Comparison of ENCODE assay signal across 10 mouse cellular contexts in genomic region chr17:72265171-72266022, GRCm38 (mm10).
DNase-seq lines count a peak whose midpoint lies in the region; ATAC-seq and TF ChIP-seq lines count a peak whose summit lies in the region.
"Had no signal": no experiment of that assay in that cellular context is flagged by ENCODE, and none has a peak within 500 bp of the region (broad histone marks: within the 10 kb centered on the region; RNA-seq: fewer than 3 reads in every experiment).

No protein-coding gene starts in this region.

- peak; percentile 69 for DNase-seq in intestine, embryonic 14.5 days (ENCODE audit: low spot score)
- no peak for DNase-seq in lung, adult 2 months
- DNase-seq in brain, adult 2 months (ENCODE audit: low read depth, low spot score): peak; percentile 9
- peak; percentile 81 for DNase-seq in embryonic facial prominence, embryonic 14.5 days (ENCODE audit: low spot score)
- DNase-seq in neural tube, embryonic 10.5 days (ENCODE audit: extremely low spot score, low spot score): no peak
- DNase-seq: heart, adult 11 months; heart, postnatal 36 days; kidney, adult 11 months had no signal

- no peak for TF ChIP-seq CTCF in lung, adult 2 months (IDR thresholded peaks at IDR 0.05; ENCODE audit: insufficient read depth, low read length)

- peaks cover 14% of the 10 kb centered on the region; the same call in 1 of the 2 replicates for H3K4me1 ChIP-seq in intestine, embryonic 14.5 days (replicated peaks; ENCODE audit: control insufficient read depth, insufficient read depth, low read length)
- H3K4me1 ChIP-seq in intestine, embryonic 16.5 days (ENCODE audit: control insufficient read depth, insufficient read depth, low read length): no peaks in the 10 kb centered on the region
- peaks cover 16% of the 10 kb centered on the region for H3K4me1 ChIP-seq in lung, embryonic 15.5 days
- H3K4me1 ChIP-seq in lung, adult 2 months (ENCODE audit: control insufficient read depth, insufficient read depth, low read length): no peaks in the 10 kb centered on the region
- H3K4me1 ChIP-seq in embryonic facial prominence, embryonic 14.5 days (ENCODE audit: control insufficient read depth, insufficient read depth, low read length): peaks cover 10% of the 10 kb centered on the region; the same call in 1 of the 2 replicates

- H3K4me3 ChIP-seq in intestine, embryonic 14.5 days (ENCODE audit: low read depth, low read length): no peak overlapping the region
- no peak overlapping the region for H3K4me3 ChIP-seq in intestine, embryonic 16.5 days (ENCODE audit: low read length)
- no peak overlapping the region for H3K4me3 ChIP-seq in lung, embryonic 15.5 days
- no peak overlapping the region for H3K4me3 ChIP-seq in lung, adult 2 months (replicated peaks; ENCODE audit: extremely low read depth, low read depth, low read length)
- H3K4me3 ChIP-seq in embryonic facial prominence, embryonic 14.5 days (ENCODE audit: low read depth, low read length): no peak overlapping the region

- no peak overlapping the region for H3K9ac ChIP-seq in intestine, embryonic 14.5 days (ENCODE audit: low read length)
- no peak overlapping the region for H3K9ac ChIP-seq in intestine, embryonic 16.5 days (ENCODE audit: low read depth, low read length)
- H3K9ac ChIP-seq in lung, embryonic 15.5 days: no peak overlapping the region
- no peak overlapping the region for H3K9ac ChIP-seq in embryonic facial prominence, embryonic 14.5 days (ENCODE audit: low read depth, low read length)

- no peak overlapping the region for H3K4me2 ChIP-seq in intestine, embryonic 14.5 days (ENCODE audit: low read length)
- no peak overlapping the region for H3K4me2 ChIP-seq in intestine, embryonic 16.5 days (ENCODE audit: low read depth, low read length)
- no peak overlapping the region for H3K4me2 ChIP-seq in lung, embryonic 15.5 days
- H3K4me2 ChIP-seq in embryonic facial prominence, embryonic 14.5 days (ENCODE audit: low read depth, low read length): no peak overlapping the region

- H3K27me3 ChIP-seq in intestine, embryonic 14.5 days (replicated peaks; ENCODE audit: control insufficient read depth, insufficient read depth, low read length): no peaks in the 10 kb centered on the region
- no peaks in the 10 kb centered on the region for H3K27me3 ChIP-seq in intestine, embryonic 16.5 days (replicated peaks; ENCODE audit: control insufficient read depth, insufficient read depth, low read length)
- H3K27me3 ChIP-seq in lung, embryonic 15.5 days: no peaks in the 10 kb centered on the region
- H3K27me3 ChIP-seq in embryonic facial prominence, embryonic 14.5 days (replicated peaks; ENCODE audit: control insufficient read depth, insufficient read depth, low read length): no peaks in the 10 kb centered on the region

- H3K9me3 ChIP-seq in intestine, embryonic 14.5 days (ENCODE audit: control insufficient read depth, low read length): no peaks in the 10 kb centered on the region
- H3K9me3 ChIP-seq in intestine, embryonic 16.5 days (ENCODE audit: control insufficient read depth, low read length): no peaks in the 10 kb centered on the region
- no peaks in the 10 kb centered on the region for H3K9me3 ChIP-seq in lung, embryonic 15.5 days
- H3K9me3 ChIP-seq in embryonic facial prominence, embryonic 14.5 days (ENCODE audit: control insufficient read depth, low read length): no peaks in the 10 kb centered on the region

- H3K27ac ChIP-seq in intestine, embryonic 14.5 days (ENCODE audit: low read depth): no peak overlapping the region
- no peak overlapping the region for H3K27ac ChIP-seq in intestine, embryonic 16.5 days (ENCODE audit: low read length)
- 0 out of 2 replicates have a peak overlapping the region, but pooled peaks have one; percentile 34 for H3K27ac ChIP-seq in lung, embryonic 15.5 days
- H3K27ac ChIP-seq in embryonic facial prominence, embryonic 14.5 days (replicated peaks; ENCODE audit: low read depth, low read length): no peak overlapping the region

- no peak for ATAC-seq in intestine, embryonic 14.5 days (replicated peaks; ENCODE audit: low FRiP score, low TSS enrichment, low read depth)
- ATAC-seq in intestine, embryonic 16.5 days: no peak
- ATAC-seq in lung, embryonic 15.5 days (ENCODE audit: borderline replicate concordance, extremely low read depth, low FRiP score, low TSS enrichment): peak; percentile 84
- no peak for ATAC-seq in embryonic facial prominence, embryonic 14.5 days (ENCODE audit: low read depth)

- H3K36me3 ChIP-seq in intestine, embryonic 14.5 days (ENCODE audit: control insufficient read depth, insufficient read depth, low read length): no peaks in the 10 kb centered on the region
- no peaks in the 10 kb centered on the region for H3K36me3 ChIP-seq in intestine, embryonic 16.5 days (ENCODE audit: control insufficient read depth, insufficient read depth, low read length)
- no peaks in the 10 kb centered on the region for H3K36me3 ChIP-seq in lung, embryonic 15.5 days
- no peaks in the 10 kb centered on the region for H3K36me3 ChIP-seq in embryonic facial prominence, embryonic 14.5 days (ENCODE audit: control insufficient read depth, insufficient read depth, low read length)

- 58% methylated on average over 9 of the region's 9 CpGs for WGBS in intestine, embryonic 14.5 days
- 68% methylated on average over 9 of the region's 9 CpGs for WGBS in intestine, embryonic 16.5 days
- 43% methylated on average over 9 of the region's 9 CpGs for WGBS in lung, embryonic 15.5 days
- 70% methylated on average over 9 of the region's 9 CpGs for WGBS in lung, adult 2 months
- 59% methylated on average over 9 of the region's 9 CpGs for WGBS in embryonic facial prominence, embryonic 14.5 days

- no peak for TF ChIP-seq POLR2A in lung, adult 2 months (IDR thresholded peaks at IDR 0.05; ENCODE audit: borderline replicate concordance, extremely low read depth, low read depth, low read length)

Comparison
In these comparisons a context has a peak if more than half of its experiments do, and no peak if none do; other contexts are left out.
1. DNase-seq: peak in intestine, embryonic 14.5 days (single experiment), brain, adult 2 months (single experiment) and embryonic facial prominence, embryonic 14.5 days (single experiment); none in lung, adult 2 months (single experiment) and neural tube, embryonic 10.5 days (single experiment).